Mouse (Mus musculus) WW6 (cell line): ENCODE measurements around the gene Gm11214.

ENCODE experiments used
- DNase-seq: peaks from one replicate; pipeline ENCODE4 v3.0.0-alpha.2; 2013; ENCODE audit warnings: low read depth, low spot score

Gene Gm11214

GRCm38 (mm10) chr4:63663279-63663678, at the start of gene Gm11214:
Gm11214 (minus strand) TSS chr4:63663379.
- DNase-seq = no peak

- no peak for DNase-seq
Measured at GRCm38 (mm10) chr4:63711886-63712285, 48.7 kb upstream of the Gm11214 start.

GRCm38 (mm10) chr4:63710431-63711220, 47.4 kb upstream of the Gm11214 start:
- DNase-seq = no peak

- DNase-seq = no peak
Measured at GRCm38 (mm10) chr4:63706279-63706971, 43.2 kb upstream of the Gm11214 start.

- no peak for DNase-seq
Measured at GRCm38 (mm10) chr4:63704232-63704631, 41.1 kb upstream of the Gm11214 start.

- DNase-seq = no peak
Measured at GRCm38 (mm10) chr4:63703686-63704085, 40.5 kb upstream of the Gm11214 start.

- DNase-seq = no peak
Measured at GRCm38 (mm10) chr4:63702006-63702704, 39.0 kb upstream of the Gm11214 start.

GRCm38 (mm10) chr4:63699749-63700148, 36.6 kb upstream of the Gm11214 start:
- no peak for DNase-seq

- DNase-seq = no peak
Measured at GRCm38 (mm10) chr4:63696921-63697320, 33.7 kb upstream of the Gm11214 start.

- DNase-seq = no peak
Measured at GRCm38 (mm10) chr4:63692351-63692750, 29.2 kb upstream of the Gm11214 start.

GRCm38 (mm10) chr4:63687429-63687828, 24.2 kb upstream of the Gm11214 start:
- no peak for DNase-seq

- DNase-seq = no peak
Measured at GRCm38 (mm10) chr4:63686157-63686556, 23.0 kb upstream of the Gm11214 start.

GRCm38 (mm10) chr4:63685253-63685525, 22.0 kb upstream of the Gm11214 start:
- DNase-seq = no peak

- no peak for DNase-seq
Measured at GRCm38 (mm10) chr4:63684412-63685252, 21.5 kb upstream of the Gm11214 start.

- DNase-seq = no peak
Measured at GRCm38 (mm10) chr4:63683716-63684115, 20.5 kb upstream of the Gm11214 start.

- DNase-seq = no peak
Measured at GRCm38 (mm10) chr4:63683056-63683455, 19.9 kb upstream of the Gm11214 start.

GRCm38 (mm10) chr4:63682441-63682840, 19.3 kb upstream of the Gm11214 start:
- no peak for DNase-seq

GRCm38 (mm10) chr4:63681557-63681956, 18.4 kb upstream of the Gm11214 start:
- no peak for DNase-seq

- DNase-seq = no peak
Measured at GRCm38 (mm10) chr4:63675128-63675527, 11.9 kb upstream of the Gm11214 start.

GRCm38 (mm10) chr4:63668255-63668654, 5.1 kb upstream of the Gm11214 start:
- no peak for DNase-seq

GRCm38 (mm10) chr4:63665738-63666137, 2.6 kb upstream of the Gm11214 start:
- DNase-seq = no peak

GRCm38 (mm10) chr4:63661857-63662256, 1.3 kb downstream of the Gm11214 start:
- no peak for DNase-seq
